Mouse (Mus musculus) central nervous system, embryonic 18 days (tissue): ENCODE data around the gene Klra8. TPM values are rescaled to one million over a fixed set of nuclear protein-coding genes. Genes with fewer than 3 reads are reported as not detected.

ENCODE experiments used
- polyA plus RNA-seq: library from polyadenylated mRNA; depleted of rRNA; stranded (reverse); fragments of >200 nt; gene quantifications from 2 replicates; pipeline ENCODE4 v1.2.3, GENCODE M21; 2012; rRNA removed

The Klra8 gene
- 0.06 TPM in 1 of 2 replicates, not detected in the other for polyA plus RNA-seq

GRCm38 (mm10) chr6:130129798-130130197 is at the start of gene Klra8:
Gene Klra8, minus strand, starts transcription at chr6:130129898.

GRCm38 (mm10) chr6:130067171-130067570 is 62.5 kb downstream of the Klra8 start, which contains the start of gene Klra4:
Gene Klra4, minus strand, starts transcription at chr6:130067271.

Other genes with a start within 250 kb of the Klra8 start
- gene Klra5, start 212.2 kb downstream of the Klra8 start, polyA plus RNA-seq: not detected in 2 replicates
- gene Klra6, start 102.9 kb downstream of the Klra8 start, polyA plus RNA-seq: not detected in 2 replicates
- 1.5 TPM in 1 of 2 replicates, not detected in the other for gene Klra4, start 62.6 kb downstream of the Klra8 start, polyA plus RNA-seq
- gene Klra9, start 63.2 kb upstream of the Klra8 start, polyA plus RNA-seq: not detected in 2 replicates
- not detected in 2 replicates for gene Klra7, start 103.4 kb upstream of the Klra8 start, polyA plus RNA-seq
- not detected in 2 replicates for gene Klra10, start 152.0 kb upstream of the Klra8 start, polyA plus RNA-seq
- gene Klra3, start 207.7 kb upstream of the Klra8 start, polyA plus RNA-seq: not detected in 2 replicates